Mouse (Mus musculus) MEL (cell line): ENCODE data around the gene Foxn3.

Experiments used
- BHLHE40 ChIP-seq: IDR thresholded peaks from 2 replicates; pipeline ENCODE4 v1.6.1; 2012; ENCODE audit warnings: low read depth, mild to moderate bottlenecking, inconsistent platforms, low read length, improper control_type of control experiment, borderline replicate concordance
- CTCF ChIP-seq, 3 experiments: IDR thresholded peaks in 2 of 3; conservative IDR thresholded peaks in 1 of 3; 2 replicates each; pipeline ENCODE4 v1.5.1; 2011 to 2012; ENCODE audit warnings: low read length in 3 of 3, low read depth in 2 of 3, mild to moderate bottlenecking in 2 of 3, improper control_type of control experiment in 1 of 3, inconsistent platforms in 1 of 3, mixed read lengths in 1 of 3, moderate library complexity in 1 of 3; ENCODE audit not compliant: control insufficient read depth in 1 of 3, insufficient read depth in 1 of 3, poor library complexity in 1 of 3, severe bottlenecking in 1 of 3
- E2F4 ChIP-seq: IDR thresholded peaks from 2 replicates; pipeline ENCODE4 v1.6.1; 2011; ENCODE audit warnings: low read depth, low read length, improper control_type of control experiment, borderline replicate concordance
- EP300 ChIP-seq, 2 experiments: IDR thresholded peaks; 2 replicates each; pipeline ENCODE4 v1.6.1; 2011; ENCODE audit warnings: improper control_type of control experiment in 2 of 2, low read length in 2 of 2, low read depth in 1 of 2, mild to moderate bottlenecking in 1 of 2
- GATA1 ChIP-seq: IDR thresholded peaks from 2 replicates; pipeline ENCODE4 v1.6.1; 2011; ENCODE audit warnings: low read depth, low read length, improper control_type of control experiment
- MAX ChIP-seq: IDR thresholded peaks from 2 replicates; pipeline ENCODE4 v1.6.1; 2011; ENCODE audit warnings: low read length, improper control_type of control experiment
- POLR2A ChIP-seq, 2 experiments: IDR thresholded peaks; 2 replicates each; pipeline ENCODE4 v1.6.1; 2011 to 2012; ENCODE audit warnings: low read length in 2 of 2, mild to moderate bottlenecking in 2 of 2, control low read depth in 1 of 2, improper control_type of control experiment in 1 of 2, low read depth in 1 of 2, moderate library complexity in 1 of 2; ENCODE audit not compliant: control insufficient read depth in 1 of 2, insufficient read depth in 1 of 2, poor library complexity in 1 of 2
- SMC3 ChIP-seq: IDR thresholded peaks from 2 replicates; pipeline ENCODE4 v1.6.1; 2011; ENCODE audit warnings: low read depth, low read length, improper control_type of control experiment
- USF1 ChIP-seq: IDR thresholded peaks from 2 replicates; pipeline ENCODE4 v1.6.1; 2014; ENCODE audit warnings: low read depth, mild to moderate bottlenecking, inconsistent platforms, low read length, improper control_type of control experiment, moderate library complexity
- ZC3H11A ChIP-seq: IDR thresholded peaks from 2 replicates; pipeline ENCODE4 v1.6.1; 2012; ENCODE audit warnings: low read depth, mild to moderate bottlenecking, inconsistent platforms, low read length, improper control_type of control experiment

- TF ChIP-seq POLR2A (IDR thresholded peaks at IDR 0.05; ENCODE audit: control insufficient read depth in 1 of 2, insufficient read depth in 1 of 2, low read depth in 1 of 2, low read length in 2 of 2, poor library complexity in 1 of 2) (no peak), ZC3H11A (no peak), CTCF (IDR thresholded peaks at IDR 0.05 in 2 of 3, conservative IDR thresholded peaks at IDR 0.05 in 1 of 3; ENCODE audit: control insufficient read depth in 1 of 3, insufficient read depth in 1 of 3, low read depth in 2 of 3, low read length in 3 of 3, poor library complexity in 1 of 3, severe bottlenecking in 1 of 3) (no peak), E2F4 (no peak), USF1 (no peak), BHLHE40 (no peak), EP300 (IDR thresholded peaks at IDR 0.05; ENCODE audit: low read depth in 1 of 2, low read length in 2 of 2) (no peak), MAX (no peak), GATA1 (no peak), SMC3 (no peak)
Observed at GRCm38 (mm10) chr12:99407318-99407716, 156.1 kb downstream of the Foxn3 start.
